Mouse (Mus musculus) liver, embryonic 14.5 days (tissue): ENCODE data around the gene Suv39h2.

Experiments used
- CTCF ChIP-seq: IDR thresholded peaks from 2 replicates; pipeline ENCODE4 v1.5.1; 2016; ENCODE audit warnings: antibody characterized with exemption, low read depth, control low read depth
- EP300 ChIP-seq: IDR thresholded peaks from 2 replicates; pipeline ENCODE4 v1.6.1; 2016; ENCODE audit warnings: antibody characterized with exemption, low read depth

DNA sequence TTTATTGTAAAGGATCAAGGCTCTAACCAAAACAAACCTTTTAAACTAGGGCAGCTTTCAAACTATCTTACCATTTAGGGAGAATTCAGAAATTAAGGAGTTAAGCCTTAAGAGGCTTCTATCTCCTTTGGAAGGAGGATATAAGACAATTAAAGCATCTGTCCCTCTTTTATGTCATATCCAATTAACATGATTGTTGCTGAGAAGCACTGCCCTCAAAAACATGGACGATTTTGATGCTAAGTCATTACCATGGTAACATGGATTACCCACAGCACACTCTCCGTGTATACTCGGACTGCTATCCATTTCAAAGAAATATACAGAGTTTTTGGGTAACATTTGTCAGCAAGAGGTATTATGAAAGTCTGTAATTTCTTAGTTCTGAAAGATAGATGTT is 15.0 kb upstream of the Suv39h2 start:
- TF ChIP-seq CTCF (no peak), EP300 (no peak)
